Mouse (Mus musculus) intestine, embryonic 15.5 days (tissue): ENCODE results near the gene Dhrs1. TPM values are rescaled to one million over a fixed set of nuclear protein-coding genes. Genes with fewer than 3 reads are reported as not detected.
A peak's percentile ranks its signal among the peaks of the same experiment; 100 is the strongest.

ENCODE experiments used
- ATAC-seq: fragments of 200-750 bp; cut with Nextera tagmentation; 2 replicates; pipeline ENCODE4 v1.8.0; 2017; ENCODE audit warnings: moderate TSS enrichment, moderate library complexity
- H3K27ac ChIP-seq: fragments of 300-500 bp; sonication (generic); 2 replicates; pipeline ENCODE4 v1.5.1; 2015; ENCODE audit warnings: mild to moderate bottlenecking, inconsistent platforms
- H3K27me3 ChIP-seq: fragments of 300-500 bp; sonication (generic); replicated peaks from 2 replicates; pipeline ENCODE4 v1.6.1; 2015; ENCODE audit warnings: inconsistent platforms
- H3K36me3 ChIP-seq: fragments of 300-500 bp; sonication (generic); 2 replicates; pipeline ENCODE4 v1.6.1; 2015; ENCODE audit warnings: inconsistent platforms
- H3K4me1 ChIP-seq: fragments of 300-500 bp; sonication (generic); replicated peaks from 2 replicates; pipeline ENCODE4 v1.6.1; 2015; ENCODE audit warnings: inconsistent platforms
- H3K4me2 ChIP-seq: fragments of 300-500 bp; sonication (generic); replicated peaks from 2 replicates; pipeline ENCODE4 v1.6.1; 2015; ENCODE audit warnings: mild to moderate bottlenecking, inconsistent platforms
- H3K4me3 ChIP-seq: fragments of 300-500 bp; sonication (generic); replicated peaks from 2 replicates; pipeline ENCODE4 v1.5.1; 2015; ENCODE audit warnings: inconsistent platforms
- H3K9ac ChIP-seq: fragments of 300-500 bp; sonication (generic); 2 replicates; pipeline ENCODE4 v1.6.1; 2015; ENCODE audit warnings: inconsistent platforms
- H3K9me3 ChIP-seq: fragments of 300-500 bp; sonication (generic); 2 replicates; pipeline ENCODE4 v1.6.1; 2016; ENCODE audit warnings: inconsistent platforms
- WGBS: fragments of 180-500 bp; shearing (Covaris S2); methylation state at CpG from one replicate; pipeline ENCODE4 v1.1.7; 2015; 5-methylcytosine and 5-hydroxymethylcytosine counted together
- polyA plus RNA-seq: library from polyadenylated mRNA; unstranded; fragments of >200 nt; fragmentation: Nextera tagmentation; extraction: Ambion mirVana; gene quantifications from 2 replicates; pipeline ENCODE4 v1.2.1, GENCODE M21; 2015

The Dhrs1 gene
- polyA plus RNA-seq = 99.4 and 117 TPM in 2 replicates

- Histone ChIP-seq H3K27ac (peak within 1 kb of the TSS; percentile 56), H3K4me2 (peak within 1 kb of the TSS; percentile 89), H3K9me3 (no peaks in the 10 kb centered on the region), H3K36me3 (peaks cover 15% of the 10 kb centered on the region), H3K27me3 (no peaks in the 10 kb centered on the region), H3K9ac (peak within 1 kb of the TSS; percentile 81), H3K4me3 (peak within 1 kb of the TSS; percentile 92), H3K4me1 (peaks cover 26% of the 10 kb centered on the region)
- 1% methylated on average over 42 of the region's 48 CpGs for WGBS
- peak; percentile 95 for ATAC-seq
Measured at GRCm38 (mm10) chr14:55745180-55745860, at the start of gene Dhrs1, which contains the start of gene Nop9. Gene Dhrs1 (minus strand): TSS chr14:55745690. Gene Nop9 (plus strand): TSS chr14:55745693.

DNA sequence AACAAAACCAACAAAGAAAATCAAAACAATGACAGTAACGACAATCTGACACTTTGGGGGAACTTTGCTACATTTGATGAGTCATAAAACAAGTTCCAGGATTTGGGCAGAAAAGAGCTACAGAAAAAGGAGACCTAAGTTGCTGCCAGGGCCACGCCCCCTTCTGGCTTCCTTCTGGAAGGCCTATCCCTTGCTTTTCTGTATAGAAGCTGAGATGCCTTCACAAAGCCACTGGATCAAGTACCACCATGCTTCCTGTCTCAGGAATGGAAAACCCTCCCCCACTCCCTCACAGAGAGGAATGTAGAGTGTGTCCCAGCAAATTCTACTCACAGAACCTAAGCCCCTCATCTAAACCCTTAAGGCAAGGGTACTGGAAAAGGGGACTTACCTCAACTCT, 48.5 kb upstream of the Dhrs1 start:
- 64% methylated on average over 2 of the region's 2 CpGs for WGBS
- H3K27ac ChIP-seq = no peak overlapping the region
- no peak overlapping the region for H3K9ac ChIP-seq

GRCm38 (mm10) chr14:55793461-55793860, 48.0 kb upstream of the Dhrs1 start:
- WGBS = 65% methylated on average over 2 of the region's 2 CpGs
- Histone ChIP-seq H3K4me1 (0 out of 2 replicates have a peak, but pooled peaks cover 6% of the 10 kb centered on the region), H3K4me2 (no peak overlapping the region)

More for the DNA sequence above, 48.5 kb upstream of the Dhrs1 start:
- no peak overlapping the region for H3K4me2 ChIP-seq
- 0 out of 2 replicates have a peak, but pooled peaks cover 4% of the 10 kb centered on the region for H3K4me1 ChIP-seq
- ATAC-seq = no peak
- H3K4me3 ChIP-seq = no peak overlapping the region
- no peaks in the 10 kb centered on the region for H3K9me3 ChIP-seq
- no peaks in the 10 kb centered on the region for H3K27me3 ChIP-seq
- H3K36me3 ChIP-seq = no peaks in the 10 kb centered on the region

GRCm38 (mm10) chr14:55788256-55789050, 43.0 kb upstream of the Dhrs1 start, which contains the start of gene Ripk3:
Gene Ripk3 (minus strand): TSS chr14:55788865.
- H3K4me3 ChIP-seq = peak within 1 kb of the TSS; percentile 44
- H3K36me3 ChIP-seq = no peaks in the 10 kb centered on the region
- peak within 1 kb of the TSS; percentile 76 for H3K4me2 ChIP-seq
- H3K9me3 ChIP-seq = no peaks in the 10 kb centered on the region
- H3K27me3 ChIP-seq = peaks cover 3% of the 10 kb centered on the region; the same call in 1 of the 2 replicates
- H3K27ac ChIP-seq = no peak within 1 kb of the TSS
- H3K9ac ChIP-seq = peak within 1 kb of the TSS; percentile 35
- peak; percentile 79 for ATAC-seq
- peaks cover 15% of the 10 kb centered on the region; the same call in 1 of the 2 replicates for H3K4me1 ChIP-seq
- WGBS = 6% methylated on average over 40 of the region's 40 CpGs

More at GRCm38 (mm10) chr14:55793461-55793860, 48.0 kb upstream of the Dhrs1 start:
- ATAC-seq = no peak
- H3K4me3 ChIP-seq = no peak overlapping the region
- H3K36me3 ChIP-seq = no peaks in the 10 kb centered on the region
- no peaks in the 10 kb centered on the region for H3K9me3 ChIP-seq
- H3K9ac ChIP-seq = no peak overlapping the region
- H3K27ac ChIP-seq = no peak overlapping the region
- H3K27me3 ChIP-seq = no peaks in the 10 kb centered on the region

GRCm38 (mm10) chr14:55787731-55788130, 42.2 kb upstream of the Dhrs1 start:
- Histone ChIP-seq H3K9ac (no peak overlapping the region), H3K4me2 (peak overlapping the region; percentile 76), H3K27ac (no peak overlapping the region), H3K9me3 (no peaks in the 10 kb centered on the region), H3K36me3 (no peaks in the 10 kb centered on the region), H3K4me3 (peak overlapping the region; percentile 44), H3K27me3 (peaks cover 3% of the 10 kb centered on the region; the same call in 1 of the 2 replicates), H3K4me1 (peaks cover 18% of the 10 kb centered on the region; the same call in 1 of the 2 replicates)
- ATAC-seq = no peak
- 43% methylated on average over 11 of the region's 11 CpGs for WGBS

GRCm38 (mm10) chr14:55785195-55785594, 39.7 kb upstream of the Dhrs1 start:
- ATAC-seq = no peak
- no peaks in the 10 kb centered on the region for H3K9me3 ChIP-seq
- H3K4me1 ChIP-seq = peaks cover 29% of the 10 kb centered on the region
- no peak overlapping the region for H3K9ac ChIP-seq
- no peak overlapping the region for H3K4me2 ChIP-seq
- H3K27me3 ChIP-seq = peaks cover 6% of the 10 kb centered on the region; the same call in 1 of the 2 replicates
- no peak overlapping the region for H3K4me3 ChIP-seq
- H3K27ac ChIP-seq = no peak overlapping the region
- 38% methylated on average over 6 of the region's 6 CpGs for WGBS
- H3K36me3 ChIP-seq = no peaks in the 10 kb centered on the region

- peaks cover 29% of the 10 kb centered on the region for H3K4me1 ChIP-seq
- peak within 1 kb of the TSS; percentile 45 for H3K9ac ChIP-seq
- no peak for ATAC-seq
- peak within 1 kb of the TSS; percentile 78 for H3K4me2 ChIP-seq
- peak within 1 kb of the TSS; percentile 43 for H3K4me3 ChIP-seq
- peaks cover 6% of the 10 kb centered on the region; the same call in 1 of the 2 replicates for H3K27me3 ChIP-seq
- H3K36me3 ChIP-seq = no peaks in the 10 kb centered on the region
- no peaks in the 10 kb centered on the region for H3K9me3 ChIP-seq
- H3K27ac ChIP-seq = peak within 1 kb of the TSS; percentile 56; the same call in 1 of the 2 replicates
- 24% methylated on average over 13 of the region's 13 CpGs for WGBS
Measured at GRCm38 (mm10) chr14:55783958-55784235, 38.4 kb upstream of the Dhrs1 start, which contains the start of gene Adcy4. Gene Adcy4 (minus strand): TSS chr14:55784095.

DNA sequence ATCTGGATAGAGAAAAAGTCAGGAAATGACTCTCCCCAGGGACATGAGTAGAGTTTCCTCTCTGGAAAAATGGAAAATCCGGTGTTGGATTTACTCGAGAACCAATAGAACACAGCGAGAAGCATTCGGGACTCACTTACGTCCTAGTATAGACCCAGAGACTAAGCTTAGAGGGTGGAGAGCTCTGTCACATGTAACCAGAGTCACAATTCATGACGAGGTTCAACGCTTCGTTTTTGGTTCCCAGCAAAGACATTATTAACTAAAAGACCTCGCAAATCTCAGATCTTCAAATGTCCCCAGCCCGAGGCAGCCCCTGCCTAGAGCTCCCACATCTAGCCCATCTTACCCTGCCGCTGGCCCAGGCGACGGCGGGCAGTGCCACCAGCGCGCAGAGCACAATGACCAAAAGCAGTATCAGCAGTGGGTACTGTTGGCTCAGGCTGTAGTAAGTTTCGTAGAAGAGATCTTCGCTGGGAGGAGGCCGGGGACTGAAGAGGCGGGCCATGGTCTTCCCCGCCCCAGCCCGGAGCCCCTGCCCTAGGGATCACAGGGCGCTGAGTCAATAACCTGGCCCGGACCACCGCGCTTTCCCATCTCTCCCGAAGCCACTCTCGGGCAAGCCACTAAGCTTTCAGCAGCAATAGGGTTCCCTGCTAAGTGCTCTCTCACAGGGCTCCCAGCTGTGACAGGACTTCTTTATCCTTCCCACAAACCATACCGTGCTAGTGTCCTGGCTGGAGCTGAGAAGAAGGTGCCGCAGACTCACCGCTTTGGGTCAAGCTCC, 37.9 kb upstream of the Dhrs1 start:
- H3K4me3 ChIP-seq = peak overlapping the region; percentile 43
- H3K9ac ChIP-seq = peak overlapping the region; percentile 45
- H3K9me3 ChIP-seq = no peaks in the 10 kb centered on the region
- no peaks in the 10 kb centered on the region for H3K36me3 ChIP-seq
- H3K27me3 ChIP-seq = peaks cover 6% of the 10 kb centered on the region; the same call in 1 of the 2 replicates
- H3K4me2 ChIP-seq = peak overlapping the region; percentile 78
- 6% methylated on average over 31 of the region's 31 CpGs for WGBS
- H3K27ac ChIP-seq = peak overlapping the region; percentile 56; the same call in 1 of the 2 replicates
- H3K4me1 ChIP-seq = peaks cover 26% of the 10 kb centered on the region
- ATAC-seq = peak; percentile 19

DNA sequence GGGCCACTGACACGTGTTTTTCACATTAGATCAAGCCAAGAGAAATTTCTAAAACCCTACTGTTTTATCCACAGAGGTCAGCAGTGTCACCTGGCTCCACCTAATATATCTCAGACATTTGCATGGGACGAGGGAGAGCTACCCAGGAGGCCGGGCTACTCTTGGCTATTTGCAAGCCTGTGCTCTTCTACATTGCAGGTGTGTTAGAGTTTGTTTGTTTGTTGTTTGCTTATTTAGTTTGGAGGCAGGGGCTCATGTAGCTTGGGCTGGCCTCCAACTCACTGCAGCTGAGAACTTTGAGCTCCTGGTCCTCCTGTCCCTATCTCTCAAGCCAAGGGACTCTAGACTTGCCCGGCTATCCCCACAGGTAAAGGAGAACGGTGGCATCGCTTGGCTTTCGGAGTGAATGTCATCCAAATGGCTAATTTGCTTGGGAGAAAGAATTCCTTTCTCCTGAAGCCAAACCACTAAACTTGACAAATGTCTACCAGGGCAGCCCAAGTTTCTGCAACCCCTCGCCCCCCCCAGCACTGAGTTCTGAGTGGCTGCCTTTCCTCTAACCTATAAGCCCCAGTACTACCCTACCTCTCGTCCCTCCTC, 37.0 kb upstream of the Dhrs1 start:
- 0 out of 2 replicates have a peak overlapping the region, but pooled peaks have one; percentile 56 for H3K27ac ChIP-seq
- ATAC-seq = no peak
- no peak overlapping the region for H3K9ac ChIP-seq
- no peaks in the 10 kb centered on the region for H3K36me3 ChIP-seq
- H3K4me1 ChIP-seq = peaks cover 19% of the 10 kb centered on the region
- peak overlapping the region; percentile 78 for H3K4me2 ChIP-seq
- peaks cover 6% of the 10 kb centered on the region; the same call in 1 of the 2 replicates for H3K27me3 ChIP-seq
- H3K9me3 ChIP-seq = no peaks in the 10 kb centered on the region
- 55% methylated on average over 9 of the region's 9 CpGs for WGBS
- H3K4me3 ChIP-seq = peak overlapping the region; percentile 43

GRCm38 (mm10) chr14:55781310-55781709, 35.8 kb upstream of the Dhrs1 start:
- Histone ChIP-seq H3K4me2 (peak overlapping the region; percentile 46), H3K27me3 (peaks cover 6% of the 10 kb centered on the region; the same call in 1 of the 2 replicates), H3K9me3 (no peaks in the 10 kb centered on the region), H3K36me3 (no peaks in the 10 kb centered on the region), H3K4me1 (peaks cover 23% of the 10 kb centered on the region), H3K4me3 (no peak overlapping the region), H3K9ac (no peak overlapping the region), H3K27ac (no peak overlapping the region)
- 15% methylated on average over 14 of the region's 14 CpGs for WGBS
- peak; percentile 59 for ATAC-seq

- 84% methylated on average over 11 of the region's 11 CpGs for WGBS
- no peak for ATAC-seq
- H3K4me3 ChIP-seq = no peak overlapping the region
Measured at GRCm38 (mm10) chr14:55780736-55781135, 35.2 kb upstream of the Dhrs1 start.

More at GRCm38 (mm10) chr14:55780736-55781135, 35.2 kb upstream of the Dhrs1 start:
- Histone ChIP-seq H3K9ac (no peak overlapping the region), H3K27me3 (peaks cover 6% of the 10 kb centered on the region; the same call in 1 of the 2 replicates), H3K27ac (no peak overlapping the region), H3K36me3 (no peaks in the 10 kb centered on the region), H3K9me3 (no peaks in the 10 kb centered on the region), H3K4me1 (peaks cover 23% of the 10 kb centered on the region), H3K4me2 (no peak overlapping the region)
